Mouse (Mus musculus): ENCODE data around the gene Olfr1240. TPM values are rescaled to one million over a fixed set of nuclear protein-coding genes. Genes with fewer than 3 reads are reported as not detected.

Olfr1240 gene
- polyA plus RNA-seq (2012; fragmentation: generic; extraction: Trizol) = not detected
- long read RNA-seq, experiment 1 = 0 reads
- long read RNA-seq, experiment 2 = 0 reads

- H3K36me3 ChIP-seq (ENCODE audit: control insufficient read depth, insufficient read depth) = no peaks in the 10 kb centered on the region
- no peak for TF ChIP-seq CTCF (IDR thresholded peaks at IDR 0.05; ENCODE audit: control insufficient read depth, insufficient read depth, insufficient read length)
- TF ChIP-seq MYOD1 (IDR thresholded peaks at IDR 0.05; ENCODE audit: control insufficient read depth, insufficient read length, low read depth) = no peak
- TF ChIP-seq CEBPB (IDR thresholded peaks at IDR 0.05; ENCODE audit: low read depth) = no peak
- no peak for TF ChIP-seq MYOG (IDR thresholded peaks at IDR 0.05; ENCODE audit: control insufficient read depth, extremely low read depth, insufficient read length)
- TF ChIP-seq USF1 (IDR thresholded peaks at IDR 0.05; ENCODE audit: low read depth) = no peak
- TF ChIP-seq MAX (IDR thresholded peaks at IDR 0.05) = no peak
- no peak for TF ChIP-seq FOSL1 (IDR thresholded peaks at IDR 0.05; ENCODE audit: insufficient read depth, low read length, poor library complexity, severe bottlenecking)
Measured at GRCm38 (mm10) chr2:89442900-89443299, at the start of gene Olfr1240. Gene Olfr1240, minus strand, starts transcription at chr2:89443000.

GRCm38 (mm10) chr2:89487026-89487425 lies 44.2 kb upstream of the Olfr1240 start, which contains the start of gene Olfr1241:
Gene Olfr1241, minus strand, starts transcription at chr2:89487126.
- TF ChIP-seq MYOG (IDR thresholded peaks at IDR 0.05; ENCODE audit: control insufficient read depth, extremely low read depth, insufficient read length) (no peak), MYOD1 (IDR thresholded peaks at IDR 0.05; ENCODE audit: control insufficient read depth, insufficient read length, low read depth) (no peak), CEBPB (IDR thresholded peaks at IDR 0.05; ENCODE audit: low read depth) (no peak), MAX (IDR thresholded peaks at IDR 0.05) (no peak), FOSL1 (IDR thresholded peaks at IDR 0.05; ENCODE audit: insufficient read depth, low read length, poor library complexity, severe bottlenecking) (no peak), USF1 (IDR thresholded peaks at IDR 0.05; ENCODE audit: low read depth) (no peak), CTCF (IDR thresholded peaks at IDR 0.05; ENCODE audit: control insufficient read depth, insufficient read depth, insufficient read length) (no peak)

More at GRCm38 (mm10) chr2:89442900-89443299, at the start of gene Olfr1240:
- Histone ChIP-seq H3K79me3 (ENCODE audit: low read depth) (no peaks in the 10 kb centered on the region), H3K79me2 (ENCODE audit: control insufficient read depth, insufficient read depth) (no peaks in the 10 kb centered on the region), H3K27me3 (ENCODE audit: control insufficient read depth, insufficient read depth, insufficient read length) (no peaks in the 10 kb centered on the region), H3K4me3 (ENCODE audit: insufficient read depth, poor library complexity, severe bottlenecking) (no peak within 1 kb of the TSS), H3ac (ENCODE audit: control insufficient read depth, insufficient read length, low read depth) (no peak within 1 kb of the TSS)

GRCm38 (mm10) chr2:89420307-89420706 lies 22.5 kb downstream of the Olfr1240 start, which contains the start of gene Olfr1239:
Gene Olfr1239, minus strand, starts transcription at chr2:89420407.
- Histone ChIP-seq H3ac (ENCODE audit: control insufficient read depth, insufficient read length, low read depth) (no peak within 1 kb of the TSS), H3K27me3 (ENCODE audit: control insufficient read depth, insufficient read depth, insufficient read length) (no peaks in the 10 kb centered on the region), H3K79me3 (ENCODE audit: low read depth) (no peaks in the 10 kb centered on the region), H3K36me3 (ENCODE audit: control insufficient read depth, insufficient read depth) (no peaks in the 10 kb centered on the region), H3K4me3 (ENCODE audit: insufficient read depth, poor library complexity, severe bottlenecking) (no peak within 1 kb of the TSS), H3K79me2 (ENCODE audit: control insufficient read depth, insufficient read depth) (no peaks in the 10 kb centered on the region)
- TF ChIP-seq MYOD1 (IDR thresholded peaks at IDR 0.05; ENCODE audit: control insufficient read depth, insufficient read length, low read depth) = no peak
- no peak for TF ChIP-seq MAX (IDR thresholded peaks at IDR 0.05)
- no peak for TF ChIP-seq MYOG (IDR thresholded peaks at IDR 0.05; ENCODE audit: control insufficient read depth, extremely low read depth, insufficient read length)
- TF ChIP-seq FOSL1 (IDR thresholded peaks at IDR 0.05; ENCODE audit: insufficient read depth, low read length, poor library complexity, severe bottlenecking) = no peak
- no peak for TF ChIP-seq CTCF (IDR thresholded peaks at IDR 0.05; ENCODE audit: control insufficient read depth, insufficient read depth, insufficient read length)
- TF ChIP-seq USF1 (IDR thresholded peaks at IDR 0.05; ENCODE audit: low read depth) = no peak
- TF ChIP-seq CEBPB (IDR thresholded peaks at IDR 0.05; ENCODE audit: low read depth) = no peak

More at GRCm38 (mm10) chr2:89487026-89487425, 44.2 kb upstream of the Olfr1240 start, which contains the start of gene Olfr1241:
- H3K36me3 ChIP-seq (ENCODE audit: control insufficient read depth, insufficient read depth) = no peaks in the 10 kb centered on the region
- H3K79me2 ChIP-seq (ENCODE audit: control insufficient read depth, insufficient read depth) = no peaks in the 10 kb centered on the region
- H3K4me3 ChIP-seq (ENCODE audit: insufficient read depth, poor library complexity, severe bottlenecking) = no peak within 1 kb of the TSS
- no peak within 1 kb of the TSS for H3ac ChIP-seq (ENCODE audit: control insufficient read depth, insufficient read length, low read depth)
- H3K27me3 ChIP-seq (ENCODE audit: control insufficient read depth, insufficient read depth, insufficient read length) = no peaks in the 10 kb centered on the region
- H3K79me3 ChIP-seq (ENCODE audit: low read depth) = no peaks in the 10 kb centered on the region

- no peaks in the 10 kb centered on the region for H3K27me3 ChIP-seq (ENCODE audit: control insufficient read depth, insufficient read depth, insufficient read length)
- H3K4me3 ChIP-seq (ENCODE audit: insufficient read depth, poor library complexity, severe bottlenecking) = no peak overlapping the region
- no peaks in the 10 kb centered on the region for H3K79me2 ChIP-seq (ENCODE audit: control insufficient read depth, insufficient read depth)
- no peak overlapping the region for H3ac ChIP-seq (ENCODE audit: control insufficient read depth, insufficient read length, low read depth)
- H3K79me3 ChIP-seq (ENCODE audit: low read depth) = no peaks in the 10 kb centered on the region
- TF ChIP-seq FOSL1 (IDR thresholded peaks at IDR 0.05; ENCODE audit: insufficient read depth, low read length, poor library complexity, severe bottlenecking) = no peak
- no peak for TF ChIP-seq CTCF (IDR thresholded peaks at IDR 0.05; ENCODE audit: control insufficient read depth, insufficient read depth, insufficient read length)
- no peak for TF ChIP-seq USF1 (IDR thresholded peaks at IDR 0.05; ENCODE audit: low read depth)
- no peak for TF ChIP-seq MYOD1 (IDR thresholded peaks at IDR 0.05; ENCODE audit: control insufficient read depth, insufficient read length, low read depth)
- TF ChIP-seq MAX (IDR thresholded peaks at IDR 0.05) = no peak
- TF ChIP-seq MYOG (IDR thresholded peaks at IDR 0.05; ENCODE audit: control insufficient read depth, extremely low read depth, insufficient read length) = no peak
- TF ChIP-seq CEBPB (IDR thresholded peaks at IDR 0.05; ENCODE audit: low read depth) = no peak
- no peaks in the 10 kb centered on the region for H3K36me3 ChIP-seq (ENCODE audit: control insufficient read depth, insufficient read depth)
Measured at GRCm38 (mm10) chr2:89414557-89414956, 28.2 kb downstream of the Olfr1240 start.

- Histone ChIP-seq H3K79me3 (ENCODE audit: low read depth) (no peaks in the 10 kb centered on the region), H3K27me3 (ENCODE audit: control insufficient read depth, insufficient read depth, insufficient read length) (no peaks in the 10 kb centered on the region), H3K4me3 (ENCODE audit: insufficient read depth, poor library complexity, severe bottlenecking) (no peak within 1 kb of the TSS), H3K36me3 (ENCODE audit: control insufficient read depth, insufficient read depth) (no peaks in the 10 kb centered on the region), H3ac (ENCODE audit: control insufficient read depth, insufficient read length, low read depth) (no peak within 1 kb of the TSS), H3K79me2 (ENCODE audit: control insufficient read depth, insufficient read depth) (no peaks in the 10 kb centered on the region)
- TF ChIP-seq MYOD1 (IDR thresholded peaks at IDR 0.05; ENCODE audit: control insufficient read depth, insufficient read length, low read depth) (no peak), MAX (IDR thresholded peaks at IDR 0.05) (no peak), CEBPB (IDR thresholded peaks at IDR 0.05; ENCODE audit: low read depth) (no peak), FOSL1 (IDR thresholded peaks at IDR 0.05; ENCODE audit: insufficient read depth, low read length, poor library complexity, severe bottlenecking) (no peak), MYOG (IDR thresholded peaks at IDR 0.05; ENCODE audit: control insufficient read depth, extremely low read depth, insufficient read length) (no peak), CTCF (IDR thresholded peaks at IDR 0.05; ENCODE audit: control insufficient read depth, insufficient read depth, insufficient read length) (no peak), USF1 (IDR thresholded peaks at IDR 0.05; ENCODE audit: low read depth) (no peak)
Measured at GRCm38 (mm10) chr2:89409576-89409975, 33.2 kb downstream of the Olfr1240 start, which contains the start of gene Olfr1238. Gene Olfr1238, minus strand, starts transcription at chr2:89409676.

All from C2C12 (cell line).